ENCODE assay signal across 8 mouse cellular contexts in the genomic region with DNA sequence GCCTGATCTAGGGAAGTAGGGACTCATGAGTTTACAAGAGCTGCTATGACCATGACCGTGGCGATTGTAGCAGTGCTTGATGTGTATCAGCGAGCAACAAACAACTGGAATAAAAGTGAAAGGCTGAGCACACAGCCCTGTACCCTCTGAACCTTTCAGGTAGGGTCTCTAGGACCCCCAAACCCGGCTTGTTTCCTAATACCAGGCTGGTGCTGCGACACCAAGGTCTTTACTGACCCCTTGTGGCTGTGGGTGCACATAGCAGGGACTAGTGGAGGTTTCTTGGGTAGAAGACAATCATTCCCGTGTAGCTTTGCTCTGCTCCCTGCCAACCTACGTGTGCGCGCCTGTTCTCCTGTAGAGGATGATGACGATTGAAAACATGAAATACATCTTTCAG. TPM values are rescaled to one million over a fixed set of nuclear protein-coding genes. Genes with fewer than 3 reads are reported as not detected.
DNase-seq lines count a peak whose midpoint lies in the region; ATAC-seq and TF ChIP-seq lines count a peak whose summit lies in the region.

No protein-coding gene starts in this region.

- peak; percentile 67; the same call in 1 of the 2 replicates for TF ChIP-seq CTCF in embryonic fibroblast, embryonic 13.5 days (IDR thresholded peaks at IDR 0.05; ENCODE audit: borderline replicate concordance, insufficient read depth, low read length)

- DNase-seq in urinary bladder, postnatal 14 days (ENCODE audit: low spot score): peak; percentile 54
- no peak for DNase-seq in urinary bladder, adult 18-20 months (ENCODE audit: low spot score in 2 of 2)
- DNase-seq in adrenal gland, postnatal 14 days: peak; percentile 67
- DNase-seq in kidney, adult 8-10 months: peak; percentile 37 to 66
- DNase-seq in right cerebral cortex, adult 18-20 months: peak; percentile 63
- DNase-seq in urinary bladder, postnatal 10 days (ENCODE audit: low spot score): no peak

- no peak overlapping the region for H3K27ac ChIP-seq in embryonic fibroblast, embryonic 13.5 days (ENCODE audit: insufficient read depth, low read length)
- peak overlapping the region; percentile 79 for H3K27ac ChIP-seq in liver, embryonic 12.5 days

- H3K36me3 ChIP-seq in liver, embryonic 12.5 days: no peaks in the 10 kb centered on the region

- H3K27me3 ChIP-seq in liver, embryonic 12.5 days (replicated peaks): no peaks in the 10 kb centered on the region

- no peaks in the 10 kb centered on the region for H3K4me1 ChIP-seq in embryonic fibroblast, embryonic 13.5 days (ENCODE audit: control insufficient read depth, insufficient read depth, low read length)
- peaks cover 71% of the 10 kb centered on the region for H3K4me1 ChIP-seq in liver, embryonic 12.5 days

- 22% methylated on average over 10 of the region's 10 CpGs for WGBS in liver, embryonic 12.5 days (ENCODE audit: insufficient replicate concordance)

- ATAC-seq in liver, embryonic 12.5 days: peak; percentile 16; the same call in 1 of the 2 replicates

- TF ChIP-seq POLR2A in embryonic fibroblast, embryonic 13.5 days (IDR thresholded peaks at IDR 0.05; ENCODE audit: low read depth, low read length): no peak

- H3K9ac ChIP-seq in liver, embryonic 12.5 days: peak overlapping the region; percentile 42; the same call in 1 of the 2 replicates

- H3K4me3 ChIP-seq in embryonic fibroblast, embryonic 13.5 days (ENCODE audit: insufficient read depth, low read length): no peak overlapping the region
- peak overlapping the region; percentile 34 for H3K4me3 ChIP-seq in liver, embryonic 12.5 days

- H3K9me3 ChIP-seq in liver, embryonic 12.5 days (replicated peaks): no peaks in the 10 kb centered on the region

- H3K4me2 ChIP-seq in liver, embryonic 12.5 days: peak overlapping the region; percentile 60

RNA-seq across cellular contexts. Expression of gene Cited4, which starts 15.8 kb away (rescaled TPM):
- total RNA-seq in adrenal gland, postnatal 14 days (2021): 8.7 and 10.5 TPM in 2 replicates
- polyA plus RNA-seq in embryonic fibroblast, embryonic 13.5 days (2011; ENCODE audit: insufficient read length, low read depth, missing spikeins): not detected in 2 replicates
- polyA plus RNA-seq in liver, embryonic 12.5 days (2016; fragmentation: Nextera tagmentation; extraction: Ambion mirVana): 286 and 295 TPM in 2 replicates

Comparison
In these comparisons a context has a peak if more than half of its experiments do, and no peak if none do; other contexts are left out.
1. DNase-seq: peak in urinary bladder, postnatal 14 days (single experiment), adrenal gland, postnatal 14 days (single experiment), kidney, adult 8-10 months (2 of 2) and right cerebral cortex, adult 18-20 months (single experiment); none in urinary bladder, adult 18-20 months (0 of 2) and urinary bladder, postnatal 10 days (single experiment).
2. RNA of gene Cited4, which starts 15.8 kb away (polyA plus RNA-seq): 286 to 295 TPM in liver, embryonic 12.5 days; not detected in embryonic fibroblast, embryonic 13.5 days; every median in the first group is over 100 times any median in the second.